Mouse (Mus musculus) hindbrain, postnatal 0 days (tissue): ENCODE measurements around the gene 1810037I17Rik. TPM values are rescaled to one million over a fixed set of nuclear protein-coding genes. Genes with fewer than 3 reads are reported as not detected.

ENCODE experiments used
- ATAC-seq: fragments of 200-750 bp; cut with Nextera tagmentation; 2 replicates; pipeline ENCODE4 v1.8.0; 2017; ENCODE audit warnings: mild to moderate bottlenecking, moderate TSS enrichment, moderate library complexity
- DNase-seq: peaks from one replicate; pipeline ENCODE4 v3.0.0-alpha.2; 2015; ENCODE audit warnings: low spot score
- H3K27ac ChIP-seq: fragments of 300-500 bp; sonication (generic); 2 replicates; pipeline ENCODE4 v1.5.1; 2014; ENCODE audit warnings: mild to moderate bottlenecking
- H3K27me3 ChIP-seq: fragments of 300-500 bp; sonication (generic); 2 replicates; pipeline ENCODE4 v1.6.1; 2014; ENCODE audit warnings: low read length, mixed read lengths; ENCODE audit not compliant: insufficient read depth
- H3K36me3 ChIP-seq: fragments of 300-500 bp; sonication (generic); 2 replicates; pipeline ENCODE4 v1.6.1; 2014; ENCODE audit warnings: low read length, mixed read lengths; ENCODE audit not compliant: insufficient read depth
- H3K4me1 ChIP-seq: fragments of 300-500 bp; sonication (generic); 2 replicates; pipeline ENCODE4 v1.6.1; 2014; ENCODE audit warnings: antibody characterized with exemption, low read length, mixed read lengths; ENCODE audit not compliant: insufficient read depth
- H3K4me2 ChIP-seq: fragments of 300-500 bp; sonication (generic); 2 replicates; pipeline ENCODE4 v1.6.1; 2014; ENCODE audit warnings: low read depth, mild to moderate bottlenecking, low read length, moderate library complexity, mixed read lengths
- H3K4me3 ChIP-seq: fragments of 300-500 bp; sonication (generic); 2 replicates; pipeline ENCODE4 v1.5.1; 2014; ENCODE audit warnings: low read length
- H3K9ac ChIP-seq: fragments of 300-500 bp; sonication (generic); replicated peaks from 2 replicates; pipeline ENCODE4 v1.6.1; 2014; ENCODE audit warnings: mild to moderate bottlenecking, low read length, moderate library complexity, mixed read lengths
- H3K9me3 ChIP-seq: fragments of 300-500 bp; sonication (generic); 2 replicates; pipeline ENCODE4 v1.6.1; 2016; ENCODE audit warnings: low read length, mixed read lengths
- CTCF ChIP-seq: IDR thresholded peaks from 2 replicates; pipeline ENCODE4 v1.5.1; 2016; ENCODE audit warnings: antibody characterized with exemption, control low read depth, low read depth
- WGBS: fragments of 180-500 bp; shearing (Covaris S2); extraction: QIAGEN DNeasy Blood & Tissue Kit; methylation state at CpG from one replicate; pipeline ENCODE4 v1.1.7; 2014; 5-methylcytosine and 5-hydroxymethylcytosine counted together
- polyA plus RNA-seq: library from polyadenylated mRNA; unstranded; fragments of >200 nt; fragmentation: Nextera tagmentation; extraction: Ambion mirVana; gene quantifications from 2 replicates; pipeline ENCODE4 v1.2.1, GENCODE M21; 2015
- total RNA-seq: library from RNA; depleted of rRNA; stranded (reverse); fragments of >200 nt; gene quantifications from 2 replicates; pipeline ENCODE4 v1.2.3, GENCODE M21; 2014

1810037I17Rik gene
- total and polyA plus RNA-seq, 2 experiments from 2014 or later: 39.3 to 122 TPM

- TF ChIP-seq CTCF: no peak
- Histone ChIP-seq H3K4me1 (no peaks in the 10 kb centered on the region), H3K36me3 (no peaks in the 10 kb centered on the region), H3K27me3 (no peaks in the 10 kb centered on the region), H3K4me2 (no peak overlapping the region), H3K9me3 (no peaks in the 10 kb centered on the region), H3K9ac (no peak overlapping the region), H3K27ac (no peak overlapping the region), H3K4me3 (no peak overlapping the region)
- ATAC-seq: no peak
- DNase-seq: no peak
- 67% methylated on average over 2 of the region's 2 CpGs for WGBS
Measured at GRCm38 (mm10) chr3:122918672-122919071, 5.3 kb upstream of the 1810037I17Rik start.

DNA sequence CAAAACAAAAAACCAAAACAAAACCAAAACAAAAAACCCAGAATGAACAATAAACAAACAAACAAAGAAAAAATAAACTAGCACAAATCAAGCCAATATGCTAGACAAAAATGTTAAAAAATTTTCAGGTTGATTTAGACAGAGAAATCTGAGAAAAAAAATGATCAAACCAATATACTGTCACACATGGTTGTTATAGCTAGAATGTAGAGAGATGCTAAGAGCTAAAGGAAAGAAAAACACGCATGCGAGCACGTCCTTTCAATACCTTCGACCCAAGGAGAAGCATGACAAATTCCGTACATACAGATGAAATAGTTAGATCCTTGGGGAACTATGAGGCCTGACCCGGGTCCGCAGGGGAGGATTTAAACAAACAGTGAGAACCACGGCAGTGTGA is 4.7 kb upstream of the 1810037I17Rik start, which contains the start of gene Gm10959:
Gene Gm10959 (minus strand): TSS at position 101 of the 400 bp plus-strand sequence.
- no peak for TF ChIP-seq CTCF
- no peak within 1 kb of the TSS for H3K4me3 ChIP-seq
- no peaks in the 10 kb centered on the region for H3K9me3 ChIP-seq
- H3K4me2 ChIP-seq: no peak within 1 kb of the TSS
- DNase-seq: no peak
- 75% methylated on average over 8 of the region's 8 CpGs for WGBS
- H3K4me1 ChIP-seq: no peaks in the 10 kb centered on the region
- ATAC-seq: no peak
- H3K9ac ChIP-seq: no peak within 1 kb of the TSS
- H3K27ac ChIP-seq: no peak within 1 kb of the TSS
- H3K36me3 ChIP-seq: no peaks in the 10 kb centered on the region
- no peaks in the 10 kb centered on the region for H3K27me3 ChIP-seq

DNA sequence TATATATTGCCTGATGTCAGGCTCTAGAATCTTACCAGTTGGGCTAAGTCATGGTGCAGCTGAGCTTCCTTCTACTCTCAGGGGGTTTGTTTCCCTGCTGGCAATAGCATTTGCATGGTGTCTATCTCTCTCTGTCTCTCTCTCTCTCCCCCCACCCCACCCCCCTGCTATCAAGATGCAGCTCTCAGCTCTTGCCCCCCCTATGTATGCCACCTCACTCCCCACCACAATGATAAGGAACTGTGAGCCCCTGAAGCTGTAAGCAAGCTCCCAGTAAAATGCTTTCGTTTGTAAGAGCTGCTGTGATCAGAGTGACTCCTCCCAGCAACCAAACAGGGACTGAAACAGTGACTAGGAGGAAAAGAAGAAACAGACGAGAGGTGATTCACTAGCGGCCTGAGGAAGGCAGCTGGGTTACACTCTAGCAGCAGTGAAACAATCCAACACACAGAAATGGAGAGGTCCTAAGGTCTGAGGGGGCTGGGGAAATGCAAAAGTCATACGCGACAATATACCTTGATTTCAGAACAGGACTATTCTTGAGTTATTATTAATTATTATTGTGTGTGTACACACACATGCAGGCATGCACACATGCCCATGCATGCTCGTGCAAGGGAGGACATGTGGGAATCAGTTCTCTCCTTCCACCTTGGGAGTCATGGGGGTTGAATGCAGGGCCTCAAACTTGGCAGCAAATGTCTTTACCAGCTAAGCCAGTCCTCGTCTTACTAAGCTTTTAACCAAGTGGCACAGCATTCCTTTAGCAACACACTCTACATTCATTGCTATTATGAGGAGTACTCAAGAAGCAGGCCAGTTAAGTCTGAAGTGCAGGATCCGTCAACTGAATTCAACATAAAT is 3.2 kb upstream of the 1810037I17Rik start:
- H3K36me3 ChIP-seq: no peaks in the 10 kb centered on the region
- no peaks in the 10 kb centered on the region for H3K9me3 ChIP-seq
- no peak overlapping the region for H3K9ac ChIP-seq
- H3K4me2 ChIP-seq: no peak overlapping the region
- H3K27me3 ChIP-seq: no peaks in the 10 kb centered on the region
- no peak for DNase-seq
- no peaks in the 10 kb centered on the region for H3K4me1 ChIP-seq
- ATAC-seq: no peak
- no peak overlapping the region for H3K27ac ChIP-seq
- no peak overlapping the region for H3K4me3 ChIP-seq
- 63% methylated on average over 8 of the region's 8 CpGs for WGBS
- TF ChIP-seq CTCF: no peak

DNA sequence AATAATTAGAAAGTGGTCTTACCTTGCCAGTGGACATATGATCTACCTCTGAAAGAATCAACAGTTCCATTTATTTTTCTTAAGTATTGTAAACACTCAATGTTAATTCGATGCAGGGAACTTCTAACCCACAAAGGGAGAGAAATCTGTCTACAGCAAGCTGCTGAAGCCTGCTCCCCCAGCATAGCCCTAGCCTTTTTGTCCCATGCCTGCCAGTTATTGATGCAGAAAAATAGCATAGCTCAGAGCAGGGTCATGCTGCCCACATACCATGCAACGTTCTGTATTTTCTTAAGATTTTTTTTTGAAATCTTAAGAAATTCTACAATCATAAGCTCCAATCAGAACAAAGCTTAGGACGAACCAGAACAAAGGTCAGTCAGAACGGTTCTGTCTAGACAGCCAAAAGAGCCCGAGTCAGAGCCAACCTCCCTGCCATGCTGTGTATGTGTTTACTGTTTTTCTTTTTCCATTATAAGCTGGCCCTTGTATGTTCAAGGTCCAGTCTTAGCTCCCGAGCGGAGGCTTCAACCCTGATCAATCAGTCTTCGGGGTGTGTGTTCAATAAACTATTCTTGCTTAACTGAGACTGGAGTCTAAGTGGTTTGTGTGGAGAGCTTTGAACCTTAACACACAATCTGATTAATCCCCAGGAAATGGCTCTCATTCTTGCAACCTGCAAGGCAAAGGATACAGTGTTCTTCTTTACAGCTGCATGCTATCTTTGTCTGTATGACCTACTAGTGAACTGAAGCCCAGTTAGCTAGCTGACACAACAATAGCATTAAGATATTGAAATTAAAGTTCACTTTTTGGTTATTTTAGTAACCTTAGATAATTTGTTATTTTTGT is 2.1 kb upstream of the 1810037I17Rik start:
- no peak overlapping the region for H3K27ac ChIP-seq
- DNase-seq: no peak
- H3K4me1 ChIP-seq: no peaks in the 10 kb centered on the region
- no peak overlapping the region for H3K9ac ChIP-seq
- no peak overlapping the region for H3K4me3 ChIP-seq
- 85% methylated on average over 8 of the region's 8 CpGs for WGBS
- no peak for TF ChIP-seq CTCF
- no peaks in the 10 kb centered on the region for H3K36me3 ChIP-seq
- no peak for ATAC-seq
- H3K9me3 ChIP-seq: no peaks in the 10 kb centered on the region
- no peaks in the 10 kb centered on the region for H3K27me3 ChIP-seq
- no peak overlapping the region for H3K4me2 ChIP-seq

- Histone ChIP-seq H3K27ac (no peak overlapping the region), H3K4me2 (peak overlapping the region; percentile 62; the same call in 1 of the 2 replicates), H3K36me3 (no peaks in the 10 kb centered on the region), H3K9ac (no peak overlapping the region), H3K4me1 (no peaks in the 10 kb centered on the region), H3K27me3 (no peaks in the 10 kb centered on the region), H3K4me3 (no peak overlapping the region), H3K9me3 (no peaks in the 10 kb centered on the region)
- DNase-seq (no peak), ATAC-seq (no peak)
- TF ChIP-seq CTCF: no peak
- WGBS: 75% methylated on average over 7 of the region's 7 CpGs
Measured at GRCm38 (mm10) chr3:122923147-122923546, 856 bp upstream of the 1810037I17Rik start.

- H3K4me3 ChIP-seq: no peak overlapping the region
- no peaks in the 10 kb centered on the region for H3K4me1 ChIP-seq
- DNase-seq (no peak), ATAC-seq (no peak)
- WGBS: 87% methylated on average over 6 of the region's 6 CpGs
- H3K9ac ChIP-seq: no peak overlapping the region
- H3K27ac ChIP-seq: no peak overlapping the region
- peaks cover 9% of the 10 kb centered on the region; the same call in 1 of the 2 replicates for H3K36me3 ChIP-seq
- H3K9me3 ChIP-seq: no peaks in the 10 kb centered on the region
- H3K27me3 ChIP-seq: no peaks in the 10 kb centered on the region
- H3K4me2 ChIP-seq: no peak overlapping the region
- no peak for TF ChIP-seq CTCF
Measured at GRCm38 (mm10) chr3:122929723-122930122, 5.7 kb downstream of the 1810037I17Rik start.
